Mouse (Mus musculus) thymus, adult 2 months (tissue): ENCODE measurements around the gene Slc10a7.

Source experiments
- CTCF ChIP-seq: fragments of 200-500 bp; IDR thresholded peaks from 2 replicates; pipeline ENCODE4 v1.5.1; 2012; ENCODE audit warnings: mild to moderate bottlenecking, control low read depth, low read length, moderate library complexity, borderline replicate concordance; ENCODE audit not compliant: control insufficient read depth, poor library complexity, insufficient read depth; ENCODE audit errors: extremely low read depth
- POLR2A ChIP-seq: fragments of 200-500 bp; IDR thresholded peaks from 2 replicates; pipeline ENCODE4 v1.6.1; 2012; ENCODE audit warnings: mild to moderate bottlenecking, low read length, control low read depth, moderate library complexity; ENCODE audit not compliant: control insufficient read depth, poor library complexity, insufficient read depth; ENCODE audit errors: extremely low read depth

GRCm38 (mm10) chr8:78728240-78728639 lies 219.1 kb downstream of the Slc10a7 start:
- TF ChIP-seq POLR2A (no peak), CTCF (no peak)
